Mouse (Mus musculus): ENCODE measurements around the gene Fam13c.

DNA sequence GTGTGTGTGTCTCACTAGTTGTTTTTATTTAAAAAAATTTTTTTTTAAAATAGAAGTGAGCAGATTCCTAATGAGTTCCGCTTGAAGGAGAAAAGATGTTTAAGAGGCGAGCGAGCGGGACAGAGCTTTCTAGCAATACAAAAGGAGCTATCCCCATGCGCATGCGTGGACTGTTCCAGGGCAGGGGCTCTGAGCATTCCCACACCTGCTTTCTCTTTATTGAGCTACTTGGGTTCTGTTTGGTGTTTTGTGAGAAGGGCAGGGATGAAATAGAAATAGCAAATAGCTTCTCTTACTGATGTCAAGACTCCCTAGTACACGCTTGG, 45.0 kb downstream of the Fam13c start:
- no peak for TF ChIP-seq CHD2 (IDR thresholded peaks at IDR 0.05; ENCODE audit: low read depth, low read length)
- TF ChIP-seq ZNF384 (IDR thresholded peaks at IDR 0.05; ENCODE audit: low read depth, low read length), result no peak
- no peak for TF ChIP-seq HCFC1 (IDR thresholded peaks at IDR 0.05; ENCODE audit: borderline replicate concordance, insufficient read depth, low read length)
- TF ChIP-seq ZC3H11A (IDR thresholded peaks at IDR 0.05; ENCODE audit: borderline replicate concordance, low read depth, low read length), result no peak
- TF ChIP-seq MAFK (IDR thresholded peaks at IDR 0.05; ENCODE audit: insufficient read depth, low read depth, low read length), result no peak

All from ES-E14 (cell line).